Mouse (Mus musculus): ENCODE data around the gene Hap1. TPM values are rescaled to one million over a fixed set of nuclear protein-coding genes. Genes with fewer than 3 reads are reported as not detected.
"Not testable (repeated sequence)": the region's sequence is repeated elsewhere in the genome, so short reads cannot be mapped to it uniquely, and the experiment has no call there.

Gene Hap1
- polyA plus RNA-seq, 1 experiment, result 3.6 TPM

GRCm38 (mm10) chr11:100318529-100319451 lies 37.1 kb downstream of the Hap1 start:
- no peak for DNase-seq (ENCODE audit: low spot score)

GRCm38 (mm10) chr11:100317826-100318380 lies 38.0 kb downstream of the Hap1 start:
- no peak for DNase-seq (ENCODE audit: low spot score)

GRCm38 (mm10) chr11:100315439-100315838 lies 40.5 kb downstream of the Hap1 start:
- DNase-seq (ENCODE audit: low spot score), result no peak

- DNase-seq (ENCODE audit: low spot score), result no peak
Measured at GRCm38 (mm10) chr11:100313424-100313823, 42.5 kb downstream of the Hap1 start.

DNA sequence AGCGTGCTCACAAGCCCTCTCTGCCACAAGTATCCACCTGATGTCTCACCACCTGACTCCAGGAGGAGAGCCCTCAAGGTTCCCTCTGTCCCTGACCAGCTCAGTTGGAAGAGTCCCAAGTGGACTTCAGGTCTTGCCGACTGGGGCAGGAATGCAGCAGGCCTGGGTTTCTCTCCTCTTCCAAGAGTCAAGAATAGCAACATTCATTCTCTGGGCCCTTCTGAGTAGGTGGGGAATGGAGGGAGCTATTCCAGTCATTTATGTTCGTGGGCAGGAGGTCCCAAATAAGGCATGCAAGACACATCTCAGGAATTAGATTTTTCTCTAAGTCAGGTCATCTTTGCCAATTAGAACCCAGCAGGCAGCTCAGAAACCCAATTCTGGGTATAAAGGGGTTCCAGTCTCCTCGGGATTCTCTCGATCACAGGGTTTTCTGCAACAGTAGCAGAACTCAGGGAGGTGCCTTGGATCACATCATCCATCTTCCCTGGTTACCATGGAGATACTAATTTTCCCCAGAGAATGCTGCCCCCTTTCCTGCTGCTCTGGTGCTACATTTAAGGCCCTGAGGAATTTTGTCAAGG lies 43.7 kb downstream of the Hap1 start:
- no peak for DNase-seq (ENCODE audit: low spot score)

DNA sequence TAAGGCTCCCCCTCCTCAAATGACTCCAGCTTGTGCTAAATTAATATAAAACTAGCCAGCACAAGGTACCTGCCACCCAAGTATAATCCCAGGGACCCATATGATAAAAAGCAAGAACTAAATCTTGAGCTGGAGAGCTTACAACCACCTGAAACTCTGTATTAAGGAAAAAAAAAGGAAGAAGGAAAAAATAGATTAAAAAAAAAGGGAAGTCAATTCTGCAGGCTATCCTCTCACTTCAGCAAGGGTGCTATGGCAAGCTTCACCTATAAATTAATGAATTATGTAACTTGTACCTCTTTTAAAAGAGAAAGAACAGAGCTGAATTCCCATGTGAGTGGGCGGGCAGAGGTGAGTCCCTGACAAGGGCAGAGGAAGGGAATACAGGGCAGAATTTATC lies 44.3 kb downstream of the Hap1 start:
- DNase-seq (ENCODE audit: low spot score), result no peak

DNA sequence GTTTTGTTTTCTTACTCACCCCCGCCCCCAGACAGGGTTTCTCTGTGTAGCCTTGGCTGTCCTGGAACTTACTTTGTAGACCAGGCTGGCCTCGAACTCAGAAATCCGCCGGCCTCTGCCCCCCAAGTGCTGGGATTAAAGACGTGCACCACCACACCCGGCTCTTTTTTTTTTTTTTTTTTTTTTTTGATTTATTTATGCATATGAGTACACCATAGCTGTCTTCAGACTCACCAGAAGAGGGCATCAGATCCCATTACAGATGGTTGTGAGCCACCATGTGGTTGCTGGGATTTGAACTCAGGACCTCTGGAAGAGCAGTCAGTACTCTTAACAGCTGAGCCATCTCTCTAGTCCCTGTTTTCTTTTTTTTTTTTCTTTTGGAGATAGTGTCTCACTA lies 47.3 kb downstream of the Hap1 start:
- DNase-seq (ENCODE audit: low spot score), result not testable (repeated sequence)

DNA sequence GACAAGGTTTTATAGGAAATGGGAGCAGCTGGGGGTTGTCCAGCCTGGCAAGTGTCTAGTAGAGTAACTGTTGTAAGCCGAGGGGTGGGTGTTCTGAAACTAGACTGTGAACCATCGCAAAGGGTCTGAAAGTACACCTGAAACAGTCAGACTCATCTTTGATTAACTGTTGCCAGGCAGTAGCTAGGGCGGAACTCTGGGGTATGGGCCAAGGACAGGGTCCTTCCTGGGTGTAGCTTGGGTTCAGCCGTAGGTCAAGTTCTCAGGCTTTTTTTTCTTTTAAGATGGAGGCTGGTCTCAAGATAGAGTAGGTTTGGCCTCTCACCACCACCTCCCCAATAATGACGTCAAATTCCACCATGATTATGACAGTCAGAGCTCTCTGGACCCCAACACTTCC lies 48.0 kb downstream of the Hap1 start:
- no peak for DNase-seq (ENCODE audit: low spot score)

GRCm38 (mm10) chr11:100301292-100301691 lies 54.6 kb downstream of the Hap1 start:
- DNase-seq (ENCODE audit: low spot score), result no peak

DNA sequence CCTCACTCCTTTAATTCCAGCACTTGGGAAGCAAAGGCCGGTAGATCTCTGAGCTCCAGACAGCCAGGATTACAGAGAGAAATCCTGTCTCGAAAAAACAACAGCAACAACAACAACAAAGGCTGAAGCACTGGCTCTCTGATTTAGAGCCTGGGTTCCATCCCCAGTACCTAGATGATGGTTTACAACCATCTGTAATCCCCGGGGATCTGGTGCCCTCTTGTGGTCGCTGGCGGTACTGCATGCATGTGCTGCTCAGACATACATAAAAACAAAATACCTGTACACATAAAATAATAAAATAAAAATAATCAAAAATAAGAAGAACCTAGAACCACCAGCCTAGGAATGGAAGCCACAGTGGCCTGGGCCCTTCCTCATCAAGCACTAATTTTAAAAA lies 55.6 kb downstream of the Hap1 start:
- DNase-seq (ENCODE audit: low spot score), result no peak

DNA sequence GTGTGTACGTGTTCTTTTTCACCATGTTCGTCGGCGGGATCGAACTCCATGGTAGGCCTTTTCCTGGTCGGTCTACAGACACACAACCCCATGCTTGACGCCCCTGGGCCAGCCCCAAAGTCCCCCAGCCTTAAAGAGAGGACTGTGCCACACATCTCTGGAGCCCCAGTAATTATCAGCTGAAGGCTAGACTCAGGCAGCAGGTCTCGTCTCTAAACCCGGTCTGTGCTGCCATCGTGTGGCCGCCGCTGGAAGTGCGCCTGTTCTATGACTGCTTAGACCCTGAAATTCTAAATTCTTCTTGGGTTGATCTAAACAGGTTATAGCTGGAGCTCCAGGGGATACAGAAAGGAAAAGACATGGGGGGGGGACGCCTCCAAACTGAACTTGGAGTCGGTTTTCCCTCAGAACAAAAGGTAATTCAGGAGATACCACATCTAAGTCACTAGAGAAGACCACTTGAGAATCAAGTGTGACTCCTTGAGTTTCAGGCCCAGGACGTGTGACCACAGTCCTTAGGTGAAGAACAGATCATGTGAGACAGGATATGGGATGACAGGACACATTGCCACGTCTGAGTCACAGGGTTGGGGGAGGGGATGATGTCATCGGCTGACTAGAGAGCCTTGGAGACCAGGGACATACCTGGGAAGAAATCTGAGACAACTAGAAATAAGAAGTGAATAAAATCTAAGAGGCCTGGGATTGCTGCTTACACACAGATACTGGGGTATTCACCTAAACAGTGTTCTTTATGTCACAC lies 57.5 kb downstream of the Hap1 start:
- DNase-seq (ENCODE audit: low spot score), result peak; percentile 70

- DNase-seq (ENCODE audit: low spot score), result no peak
Measured at GRCm38 (mm10) chr11:100297801-100298200, 58.1 kb downstream of the Hap1 start.

Other genes starting within 250 kb of the Hap1 start
- 0.37 and 0.91 TPM in 2 replicates for gene Krt13, start 234.6 kb downstream of the Hap1 start, polyA plus RNA-seq (2012; rRNA removed)
- 622 and 677 TPM in 2 replicates for gene Krt15, start 220.2 kb downstream of the Hap1 start, polyA plus RNA-seq (2012; rRNA removed)
- 814 and 933 TPM in 2 replicates for gene Krt19, start 207.5 kb downstream of the Hap1 start, polyA plus RNA-seq (2012; rRNA removed)
- gene Krt9, start 162.9 kb downstream of the Hap1 start, polyA plus RNA-seq (2012; rRNA removed), result not detected in 2 replicates
- gene Krt14, start 148.6 kb downstream of the Hap1 start, polyA plus RNA-seq (2012; rRNA removed), result 0.91 and 1.7 TPM in 2 replicates
- not detected in 2 replicates for gene Krt16, start 107.2 kb downstream of the Hap1 start, polyA plus RNA-seq (2012; rRNA removed)
- 0.44 and 0.61 TPM in 2 replicates for gene Krt17, start 95.1 kb downstream of the Hap1 start, polyA plus RNA-seq (2012; rRNA removed)
- not detected in 2 replicates for gene Krt42, start 86.3 kb downstream of the Hap1 start, polyA plus RNA-seq (2012; rRNA removed)
- gene Eif1, start 36.2 kb downstream of the Hap1 start, polyA plus RNA-seq (2012; rRNA removed), result 510 and 627 TPM in 2 replicates
- not detected in 2 replicates for gene Gast, start 21.7 kb downstream of the Hap1 start, polyA plus RNA-seq (2012; rRNA removed)
- 92.4 and 119 TPM in 2 replicates for gene Jup, start 41.6 kb upstream of the Hap1 start, polyA plus RNA-seq (2012; rRNA removed)
- gene P3h4, start 58.7 kb upstream of the Hap1 start, polyA plus RNA-seq (2012; rRNA removed), result 53.4 and 56.2 TPM in 2 replicates
- 84.6 and 90.5 TPM in 2 replicates for gene Fkbp10, start 59.6 kb upstream of the Hap1 start, polyA plus RNA-seq (2012; rRNA removed)
- gene Nt5c3b, start 85.7 kb upstream of the Hap1 start, polyA plus RNA-seq (2012; rRNA removed), result 128 and 134 TPM in 2 replicates
- 1.3 and 1.4 TPM in 2 replicates for gene Klhl10, start 85.8 kb upstream of the Hap1 start, polyA plus RNA-seq (2012; rRNA removed)
- gene Klhl11, start 116.6 kb upstream of the Hap1 start, polyA plus RNA-seq (2012; rRNA removed), result 12.2 and 13.2 TPM in 2 replicates
- gene Acly, start 171.9 kb upstream of the Hap1 start, polyA plus RNA-seq (2012; rRNA removed), result 83.9 and 93.7 TPM in 2 replicates
- gene Ttc25, start 189.5 kb upstream of the Hap1 start, polyA plus RNA-seq (2012; rRNA removed), result 0.26 and 0.60 TPM in 2 replicates
- 34.9 and 36.0 TPM in 2 replicates for gene Cnp, start 218.8 kb upstream of the Hap1 start, polyA plus RNA-seq (2012; rRNA removed)

All from urinary bladder, adult 2 months (tissue).